Mouse (Mus musculus): ENCODE measurements around the gene Glt8d1. TPM values are rescaled to one million over a fixed set of nuclear protein-coding genes. Genes with fewer than 3 reads are reported as not detected.

Gene Glt8d1
- 33.0 and 34.6 TPM in 2 replicates for polyA plus RNA-seq (2015; fragmentation: Nextera tagmentation; extraction: Ambion mirVana)

GRCm38 (mm10) chr14:31001307-31002205 lies at the start of gene Glt8d1, which contains the start of gene Spcs1:
Gene Glt8d1 (plus strand): TSS chr14:31001400.
Gene Spcs1 (minus strand): TSS chr14:31001672.

GRCm38 (mm10) chr14:31018860-31019291 lies 17.7 kb downstream of the Glt8d1 start, which contains the start of the genes Pbrm1 and Gnl3:
Gene Pbrm1 (plus strand): TSS chr14:31019138.
Gene Gnl3 (minus strand): TSS chr14:31019152.

Other genes starting within 250 kb of the Glt8d1 start
- 10.4 and 12.3 TPM in 2 replicates for gene Tmem110, start 175.8 kb upstream of the Glt8d1 start, polyA plus RNA-seq (2015; fragmentation: Nextera tagmentation; extraction: Ambion mirVana)
- 238 and 249 TPM in 2 replicates for gene Mustn1, start 122.2 kb upstream of the Glt8d1 start, polyA plus RNA-seq (2015; fragmentation: Nextera tagmentation; extraction: Ambion mirVana)
- 0.65 and 0.72 TPM in 2 replicates for gene Itih4, start 114.9 kb upstream of the Glt8d1 start, polyA plus RNA-seq (2015; fragmentation: Nextera tagmentation; extraction: Ambion mirVana)
- gene Itih3, start 77.6 kb upstream of the Glt8d1 start, polyA plus RNA-seq (2015; fragmentation: Nextera tagmentation; extraction: Ambion mirVana), result 1.4 and 2.1 TPM in 2 replicates
- gene Itih1, start 58.1 kb upstream of the Glt8d1 start, polyA plus RNA-seq (2015; fragmentation: Nextera tagmentation; extraction: Ambion mirVana), result 0.05 and 0.09 TPM in 2 replicates
- gene Nek4, start 50.0 kb upstream of the Glt8d1 start, polyA plus RNA-seq (2015; fragmentation: Nextera tagmentation; extraction: Ambion mirVana), result 4.8 and 4.9 TPM in 2 replicates
- gene Spcs1, start 272 bp downstream of the Glt8d1 start, polyA plus RNA-seq (2015; fragmentation: Nextera tagmentation; extraction: Ambion mirVana), result 380 and 384 TPM in 2 replicates
- gene Pbrm1, start 17.7 kb downstream of the Glt8d1 start, polyA plus RNA-seq (2015; fragmentation: Nextera tagmentation; extraction: Ambion mirVana), result 59.3 and 60.2 TPM in 2 replicates
- 54.7 and 56.1 TPM in 2 replicates for gene Gnl3, start 17.8 kb downstream of the Glt8d1 start, polyA plus RNA-seq (2015; fragmentation: Nextera tagmentation; extraction: Ambion mirVana)
- gene Smim4, start 127.6 kb downstream of the Glt8d1 start, polyA plus RNA-seq (2015; fragmentation: Nextera tagmentation; extraction: Ambion mirVana), result 82.9 and 83.3 TPM in 2 replicates
- 153 and 175 TPM in 2 replicates for gene Nt5dc2, start 129.7 kb downstream of the Glt8d1 start, polyA plus RNA-seq (2015; fragmentation: Nextera tagmentation; extraction: Ambion mirVana)
- 31.4 and 46.9 TPM in 2 replicates for gene Stab1, start 167.2 kb downstream of the Glt8d1 start, polyA plus RNA-seq (2015; fragmentation: Nextera tagmentation; extraction: Ambion mirVana)
- 667 and 776 TPM in 2 replicates for gene Tnnc1, start 206.9 kb downstream of the Glt8d1 start, polyA plus RNA-seq (2015; fragmentation: Nextera tagmentation; extraction: Ambion mirVana)
- 133 and 143 TPM in 2 replicates for gene Nisch, start 215.5 kb downstream of the Glt8d1 start, polyA plus RNA-seq (2015; fragmentation: Nextera tagmentation; extraction: Ambion mirVana)
- 0.78 and 1.1 TPM in 2 replicates for gene Sema3g, start 216.5 kb downstream of the Glt8d1 start, polyA plus RNA-seq (2015; fragmentation: Nextera tagmentation; extraction: Ambion mirVana)
- gene Phf7, start 249.9 kb downstream of the Glt8d1 start, polyA plus RNA-seq (2015; fragmentation: Nextera tagmentation; extraction: Ambion mirVana), result 14.0 and 14.6 TPM in 2 replicates

Measured in skeletal muscle tissue, postnatal 0 days (tissue).